Mouse (Mus musculus): ENCODE results near the gene Pikfyve.

Gene Pikfyve

GRCm38 (mm10) chr1:65312118-65312517, 125.6 kb downstream of the Pikfyve start:
- no peak for DNase-seq (ENCODE audit: low read depth in 1 of 2, low spot score in 2 of 2)

- no peak for DNase-seq (ENCODE audit: low read depth in 1 of 2, low spot score in 2 of 2)
These were observed 126.4 kb downstream of the Pikfyve start for GRCm38 (mm10) chr1:65312896-65313295.

- no peak for DNase-seq (ENCODE audit: low read depth in 1 of 2, low spot score in 2 of 2)
These were observed 127.9 kb downstream of the Pikfyve start for GRCm38 (mm10) chr1:65314054-65315021.

- no peak for DNase-seq (ENCODE audit: low read depth in 1 of 2, low spot score in 2 of 2)
These were observed 128.5 kb downstream of the Pikfyve start for GRCm38 (mm10) chr1:65315022-65315407.

Measured in monocyte, adult 2 months (primary cell).